Mouse (Mus musculus): Measurements from ENCODE around the gene Rfx4.

DNA sequence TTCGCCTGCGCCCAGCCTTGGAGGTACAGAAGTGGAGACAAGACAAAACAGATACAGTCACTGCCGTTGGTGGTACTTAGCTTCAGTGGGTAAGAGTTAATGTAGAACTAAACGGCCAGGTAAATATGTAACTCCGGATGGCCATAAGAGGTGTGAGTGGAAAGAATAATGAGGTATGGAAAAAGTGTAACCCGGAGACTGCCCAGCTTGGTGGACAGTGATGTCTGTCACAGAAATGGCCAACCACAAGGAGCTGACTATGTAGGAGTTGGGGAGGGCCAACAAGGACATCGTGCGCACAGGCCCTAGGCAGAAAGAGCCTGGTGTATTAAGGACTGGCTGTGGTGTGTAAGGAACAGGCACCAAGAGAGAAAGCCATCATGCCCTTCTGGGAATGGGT is 130.9 kb downstream of the Rfx4 start:
- TF ChIP-seq CTCF (IDR thresholded peaks at IDR 0.05; ENCODE audit: control insufficient read depth, insufficient read depth, insufficient read length), result no peak
- no peak for TF ChIP-seq MYOD1 (IDR thresholded peaks at IDR 0.05; ENCODE audit: control insufficient read depth, insufficient read length, low read depth)
- no peak for TF ChIP-seq USF1 (IDR thresholded peaks at IDR 0.05; ENCODE audit: low read depth)
- TF ChIP-seq MAX (IDR thresholded peaks at IDR 0.05), result no peak

Data from C2C12 (cell line).